Mouse (Mus musculus) kidney, embryonic 14.5 days (tissue): ENCODE measurements around the gene Fgf12. TPM values are rescaled to one million over a fixed set of nuclear protein-coding genes. Genes with fewer than 3 reads are reported as not detected.

Experiments
- ATAC-seq: fragments of 200-750 bp; cut with Nextera tagmentation; 2 replicates; pipeline ENCODE4 v1.8.0; 2017; ENCODE audit warnings: moderate number of reproducible peaks, mild to moderate bottlenecking, moderate TSS enrichment, moderate library complexity; ENCODE audit not compliant: low FRiP score, low TSS enrichment
- H3K27ac ChIP-seq: fragments of 300-500 bp; sonication (generic); 2 replicates; pipeline ENCODE4 v1.5.1; 2014; ENCODE audit warnings: low read depth, mild to moderate bottlenecking, low read length, moderate library complexity, mixed read lengths
- H3K27me3 ChIP-seq: fragments of 300-500 bp; sonication (generic); 2 replicates; pipeline ENCODE4 v1.6.1; 2014; ENCODE audit warnings: mild to moderate bottlenecking, low read length; ENCODE audit not compliant: control insufficient read depth, insufficient read depth
- H3K36me3 ChIP-seq: fragments of 300-500 bp; sonication (generic); 2 replicates; pipeline ENCODE4 v1.6.1; 2014; ENCODE audit warnings: low read length, mixed read lengths; ENCODE audit not compliant: control insufficient read depth, insufficient read depth
- H3K4me1 ChIP-seq: fragments of 300-500 bp; sonication (generic); 2 replicates; pipeline ENCODE4 v1.6.1; 2014; ENCODE audit warnings: low read length, mixed read lengths; ENCODE audit not compliant: control insufficient read depth, insufficient read depth
- H3K4me2 ChIP-seq: fragments of 300-500 bp; sonication (generic); replicated peaks from 2 replicates; pipeline ENCODE4 v1.6.1; 2014; ENCODE audit warnings: low read depth, mild to moderate bottlenecking, low read length
- H3K4me3 ChIP-seq: fragments of 300-500 bp; sonication (generic); 2 replicates; pipeline ENCODE4 v1.5.1; 2014; ENCODE audit warnings: mild to moderate bottlenecking, low read length
- H3K9ac ChIP-seq: fragments of 300-500 bp; sonication (generic); 2 replicates; pipeline ENCODE4 v1.6.1; 2014; ENCODE audit warnings: low read depth, mild to moderate bottlenecking, low read length, moderate library complexity
- H3K9me3 ChIP-seq: fragments of 300-500 bp; sonication (generic); 2 replicates; pipeline ENCODE4 v1.6.1; 2016; ENCODE audit warnings: low read length; ENCODE audit not compliant: control insufficient read depth
- WGBS: fragments of 180-500 bp; shearing (Covaris S2); extraction: QIAGEN DNeasy Blood & Tissue Kit; methylation state at CpG from one replicate; pipeline ENCODE4 v1.1.7; 2014; 5-methylcytosine and 5-hydroxymethylcytosine counted together
- polyA plus RNA-seq: library from polyadenylated mRNA; unstranded; fragments of >200 nt; fragmentation: Nextera tagmentation; extraction: Ambion mirVana; gene quantifications from 2 replicates; pipeline ENCODE4 v1.2.1, GENCODE M21; 2014

Fgf12 gene
- polyA plus RNA-seq, 1 experiment from 2014 or later, result 4.0 TPM

GRCm38 (mm10) chr16:28696851-28697250, 56.0 kb downstream of the Fgf12 start:
- Histone ChIP-seq H3K27me3 (no peaks in the 10 kb centered on the region), H3K4me2 (no peak overlapping the region), H3K27ac (no peak overlapping the region), H3K36me3 (no peaks in the 10 kb centered on the region), H3K4me1 (no peaks in the 10 kb centered on the region), H3K4me3 (no peak overlapping the region), H3K9me3 (no peaks in the 10 kb centered on the region), H3K9ac (no peak overlapping the region)
- no peak for ATAC-seq
- WGBS, result 81% methylated on average over 3 of the region's 3 CpGs

- Histone ChIP-seq H3K4me3 (no peak overlapping the region), H3K27me3 (no peaks in the 10 kb centered on the region), H3K9ac (no peak overlapping the region), H3K4me1 (no peaks in the 10 kb centered on the region), H3K4me2 (peak overlapping the region; percentile 10; the same call in 1 of the 2 replicates), H3K9me3 (no peaks in the 10 kb centered on the region), H3K36me3 (no peaks in the 10 kb centered on the region), H3K27ac (no peak overlapping the region)
- WGBS, result 25% methylated on average over 15 of the region's 15 CpGs
- peak; percentile 52; the same call in 1 of the 2 replicates for ATAC-seq
These were observed 58.6 kb downstream of the Fgf12 start for GRCm38 (mm10) chr16:28694113-28694899.

- no peak for ATAC-seq
- no peak overlapping the region for H3K4me3 ChIP-seq
- H3K4me1 ChIP-seq, result no peaks in the 10 kb centered on the region
- H3K27ac ChIP-seq, result no peak overlapping the region
- no peak overlapping the region for H3K9ac ChIP-seq
- H3K4me2 ChIP-seq, result no peak overlapping the region
- 87% methylated on average over 9 of the region's 9 CpGs for WGBS
- no peaks in the 10 kb centered on the region for H3K27me3 ChIP-seq
- H3K36me3 ChIP-seq, result no peaks in the 10 kb centered on the region
- no peaks in the 10 kb centered on the region for H3K9me3 ChIP-seq
These were observed 63.9 kb downstream of the Fgf12 start for GRCm38 (mm10) chr16:28688861-28689385.

DNA sequence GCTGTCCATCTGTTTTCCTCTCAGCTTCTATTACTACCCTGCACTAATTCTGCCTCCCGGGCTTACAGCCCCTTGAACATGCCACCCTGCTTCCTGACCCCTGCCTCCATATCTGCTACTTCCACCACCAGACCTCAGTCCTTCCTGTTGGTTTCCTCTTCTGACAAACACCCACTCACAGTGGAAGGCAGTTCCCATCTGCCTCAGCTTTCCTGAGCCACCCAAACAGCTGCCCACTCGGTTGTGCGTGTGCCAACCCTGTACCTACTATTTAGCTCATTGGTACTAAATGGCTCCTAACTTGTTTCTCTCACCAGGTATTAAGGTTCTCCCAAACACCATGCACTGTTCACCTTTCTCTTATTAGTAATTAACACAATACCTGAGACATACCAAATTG, 71.2 kb downstream of the Fgf12 start:
- Histone ChIP-seq H3K9me3 (no peaks in the 10 kb centered on the region), H3K36me3 (no peaks in the 10 kb centered on the region), H3K4me3 (no peak overlapping the region), H3K9ac (no peak overlapping the region), H3K4me1 (no peaks in the 10 kb centered on the region), H3K4me2 (no peak overlapping the region), H3K27ac (no peak overlapping the region), H3K27me3 (no peaks in the 10 kb centered on the region)
- ATAC-seq, result no peak
- 84% methylated on average over 3 of the region's 3 CpGs for WGBS

DNA sequence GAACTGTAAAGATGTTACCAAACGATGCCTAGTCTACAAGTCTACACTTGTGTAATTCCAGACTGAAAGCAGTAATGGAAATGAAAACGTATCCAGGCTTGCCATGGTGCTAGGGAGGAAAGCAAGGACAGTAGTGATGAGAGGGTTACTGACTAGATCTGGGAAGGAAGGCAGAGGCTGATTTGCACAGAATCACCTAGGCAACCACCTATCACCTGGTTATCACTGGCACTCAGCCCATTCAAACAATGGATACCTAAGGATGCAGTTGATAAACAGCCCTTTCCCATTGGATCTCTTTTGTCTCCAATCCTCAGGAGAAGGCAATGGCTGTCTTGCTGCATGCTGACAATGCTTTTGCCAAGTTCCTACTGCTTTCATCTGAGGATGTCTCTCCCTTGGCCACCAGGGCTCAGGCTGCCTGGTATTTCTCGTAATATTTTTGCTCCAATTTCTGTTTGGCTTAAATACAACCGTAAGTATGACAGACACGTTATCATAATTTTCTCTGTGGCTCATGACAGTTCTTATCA, 84.0 kb downstream of the Fgf12 start:
- Histone ChIP-seq H3K9me3 (no peaks in the 10 kb centered on the region), H3K4me1 (no peaks in the 10 kb centered on the region), H3K27ac (no peak overlapping the region), H3K9ac (no peak overlapping the region), H3K4me3 (no peak overlapping the region), H3K4me2 (no peak overlapping the region), H3K27me3 (no peaks in the 10 kb centered on the region), H3K36me3 (no peaks in the 10 kb centered on the region)
- no peak for ATAC-seq
- WGBS, result 83% methylated on average over 5 of the region's 5 CpGs

- H3K27me3 ChIP-seq, result no peaks in the 10 kb centered on the region
- H3K9me3 ChIP-seq, result no peaks in the 10 kb centered on the region
- no peak overlapping the region for H3K4me2 ChIP-seq
- ATAC-seq, result no peak
- WGBS, result 90% methylated on average over 10 of the region's 10 CpGs
- no peak overlapping the region for H3K9ac ChIP-seq
- no peak overlapping the region for H3K4me3 ChIP-seq
- no peaks in the 10 kb centered on the region for H3K4me1 ChIP-seq
- H3K27ac ChIP-seq, result no peak overlapping the region
- H3K36me3 ChIP-seq, result no peaks in the 10 kb centered on the region
These were observed 100.2 kb downstream of the Fgf12 start for GRCm38 (mm10) chr16:28652640-28653039.

DNA sequence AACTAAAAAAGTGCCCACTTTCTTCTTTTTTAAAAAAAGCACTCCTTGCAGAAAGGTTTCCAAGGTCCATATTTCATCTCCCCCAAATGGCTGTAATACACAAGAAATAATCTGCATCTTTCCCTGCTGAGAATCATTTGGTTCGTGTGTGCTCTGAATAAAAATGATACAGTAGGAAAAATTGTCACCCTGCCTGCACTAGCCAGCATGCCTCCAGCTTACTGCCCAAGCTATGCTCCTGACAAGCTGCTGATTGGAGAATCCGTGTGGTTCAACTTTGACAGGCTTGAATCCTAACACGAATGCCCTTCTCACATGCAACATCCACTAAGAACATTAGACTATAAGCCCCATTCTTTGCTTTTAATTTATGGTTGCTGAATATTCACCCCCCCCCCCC, 102.3 kb downstream of the Fgf12 start:
- Histone ChIP-seq H3K9ac (no peak overlapping the region), H3K36me3 (no peaks in the 10 kb centered on the region), H3K4me2 (no peak overlapping the region), H3K4me1 (no peaks in the 10 kb centered on the region), H3K9me3 (no peaks in the 10 kb centered on the region), H3K27ac (no peak overlapping the region), H3K27me3 (no peaks in the 10 kb centered on the region), H3K4me3 (no peak overlapping the region)
- no peak for ATAC-seq
- WGBS, result 70% methylated on average over 3 of the region's 3 CpGs

GRCm38 (mm10) chr16:28645030-28645429, 107.8 kb downstream of the Fgf12 start:
- H3K27ac ChIP-seq, result no peak overlapping the region
- no peak overlapping the region for H3K4me2 ChIP-seq
- no peak overlapping the region for H3K9ac ChIP-seq
- no peak for ATAC-seq
- 85% methylated on average over 3 of the region's 3 CpGs for WGBS
- H3K4me1 ChIP-seq, result no peaks in the 10 kb centered on the region
- H3K4me3 ChIP-seq, result no peak overlapping the region
- no peaks in the 10 kb centered on the region for H3K36me3 ChIP-seq
- H3K9me3 ChIP-seq, result no peaks in the 10 kb centered on the region
- no peaks in the 10 kb centered on the region for H3K27me3 ChIP-seq

DNA sequence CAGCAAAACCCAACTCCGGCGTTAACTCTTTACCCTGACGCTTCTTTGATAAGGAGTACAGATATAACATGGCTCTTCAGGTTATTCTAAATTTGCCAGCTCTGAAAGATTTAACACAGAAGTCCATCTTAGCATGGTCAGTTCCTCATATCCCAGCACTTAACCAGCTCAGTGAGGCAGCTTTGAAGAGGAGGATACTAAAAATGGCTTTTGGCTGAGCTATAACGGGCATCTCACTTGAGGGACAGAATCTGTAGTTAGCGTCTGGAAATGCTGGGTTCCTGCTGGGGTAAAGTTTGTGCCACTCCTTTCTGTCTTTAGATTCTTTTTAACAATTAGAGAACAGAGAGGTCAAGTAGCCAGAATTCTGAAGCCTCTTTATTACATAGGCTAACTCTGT, 121.1 kb downstream of the Fgf12 start:
- H3K36me3 ChIP-seq, result no peaks in the 10 kb centered on the region
- no peak overlapping the region for H3K4me3 ChIP-seq
- H3K9me3 ChIP-seq, result no peaks in the 10 kb centered on the region
- no peaks in the 10 kb centered on the region for H3K4me1 ChIP-seq
- no peak for ATAC-seq
- 75% methylated on average over 5 of the region's 5 CpGs for WGBS
- no peak overlapping the region for H3K27ac ChIP-seq
- H3K9ac ChIP-seq, result no peak overlapping the region
- H3K27me3 ChIP-seq, result no peaks in the 10 kb centered on the region
- no peak overlapping the region for H3K4me2 ChIP-seq
